8 mouse cellular contexts compared by ENCODE assay signal in genomic region chr11:29692683-29693272, GRCm38 (mm10). TPM values are rescaled to one million over a fixed set of nuclear protein-coding genes. Genes with fewer than 3 reads are reported as not detected.
DNase-seq lines count a peak whose midpoint lies in the region; ATAC-seq lines count a peak whose summit lies in the region.

Gene Rtn4, plus strand, starts transcription at chr11:29692947.

- ATAC-seq in hindbrain, embryonic 14.5 days (ENCODE audit: low FRiP score), result peak; percentile 98

- peaks cover 21% of the 10 kb centered on the region for H3K4me1 ChIP-seq in hindbrain, embryonic 14.5 days (replicated peaks; ENCODE audit: control insufficient read depth, insufficient read depth, low read length)

- 0% methylated on average over 43 of the region's 43 CpGs for WGBS in hindbrain, embryonic 14.5 days

- peak within 1 kb of the TSS; percentile 77 for H3K4me2 ChIP-seq in hindbrain, embryonic 14.5 days (replicated peaks)

- H3K9ac ChIP-seq in hindbrain, embryonic 14.5 days, result peak within 1 kb of the TSS; percentile 98

- peak; percentile 99 for DNase-seq in R1 (ENCODE audit: low read depth, low spot score)
- peak; percentile 98 for DNase-seq in cerebellum, postnatal 25 days
- peak; percentile 86 to 94 for DNase-seq in frontal cortex, postnatal 25 days (ENCODE audit: low spot score in 2 of 2)
- DNase-seq in hindbrain, embryonic 14.5 days (ENCODE audit: low spot score), result peak; percentile 94
- DNase-seq in layer of hippocampus, postnatal 36 days, result peak; percentile 96 to 98
- peak; percentile 99 for DNase-seq in lung, postnatal 36 days
- DNase-seq in retina, postnatal 1 day, result peak; percentile 98
- peak; percentile 95 to 98 for DNase-seq in urinary bladder, adult 18-20 months (ENCODE audit: low spot score in 2 of 2)

- peak within 1 kb of the TSS; percentile 98 for H3K27ac ChIP-seq in hindbrain, embryonic 14.5 days

- H3K27me3 ChIP-seq in hindbrain, embryonic 14.5 days (ENCODE audit: control insufficient read depth, insufficient read depth, low read length), result no peaks in the 10 kb centered on the region

- H3K9me3 ChIP-seq in hindbrain, embryonic 14.5 days (ENCODE audit: control insufficient read depth, low read length), result no peaks in the 10 kb centered on the region

- H3K4me3 ChIP-seq in hindbrain, embryonic 14.5 days (replicated peaks; ENCODE audit: low read length), result peak within 1 kb of the TSS; percentile 94

- H3K36me3 ChIP-seq in hindbrain, embryonic 14.5 days (replicated peaks; ENCODE audit: control insufficient read depth, insufficient read depth), result no peaks in the 10 kb centered on the region

RNA-seq across cellular contexts. Expression of gene Rtn4, which starts in this region (rescaled TPM):
- 112 and 120 TPM in 2 replicates for polyA plus RNA-seq in hindbrain, embryonic 14.5 days (2014; fragmentation: Nextera tagmentation; extraction: Ambion mirVana)
- 100 to 1,000 TPM; 443 to 493 TPM for total RNA-seq in layer of hippocampus, postnatal 36 days (2021)

Comparison
In these comparisons a context has a peak if more than half of its experiments do, and no peak if none do; other contexts are left out.
1. Peak in every context shown above with its lines: DNase-seq, ATAC-seq, H3K4me3 ChIP-seq and H3K27ac ChIP-seq.